Mouse (Mus musculus) brain, embryonic 14.5 days (tissue): ENCODE measurements at regions not wholly inside any gene's neighbourhood (a gene's known extent, or its start where the extent isn't known, plus 50 kb on each side); places are given as distances from the start of the nearest gene placed in this dataset.

Experiments used
- CTCF ChIP-seq: fragments of 200-500 bp; IDR thresholded peaks from 2 replicates; pipeline ENCODE4 v1.5.1; 2012; ENCODE audit warnings: inconsistent platforms, mild to moderate bottlenecking, moderate library complexity, borderline replicate concordance; ENCODE audit not compliant: insufficient read depth, insufficient read length; ENCODE audit errors: extremely low read depth
- POLR2A ChIP-seq: fragments of 200-500 bp; IDR thresholded peaks from 2 replicates; pipeline ENCODE4 v1.6.1; 2012; ENCODE audit warnings: mild to moderate bottlenecking, inconsistent platforms, borderline replicate concordance; ENCODE audit not compliant: poor library complexity, insufficient read depth, insufficient read length, severe bottlenecking; ENCODE audit errors: extremely low read depth

DNA sequence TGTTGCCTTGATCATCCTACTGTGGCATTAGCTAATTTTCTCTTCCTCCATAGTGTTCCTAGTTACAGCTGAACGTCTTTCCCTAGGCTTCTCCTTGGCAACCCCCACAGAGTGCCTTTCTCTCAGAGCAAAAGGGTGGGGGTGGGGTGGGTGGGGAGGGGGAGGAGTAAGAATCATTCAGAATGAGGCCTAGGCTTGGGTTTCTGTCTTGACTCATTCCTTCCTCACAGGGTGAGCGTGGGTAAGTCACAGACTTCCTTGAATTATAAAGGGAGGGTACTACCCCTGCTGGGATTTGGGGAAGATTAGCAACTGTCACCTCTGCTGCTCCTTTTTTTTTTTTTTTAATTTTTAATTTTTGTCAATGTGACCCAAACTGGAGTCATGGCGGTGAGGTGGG lies 114.5 kb downstream of the Dhx35 start:
- no peak for TF ChIP-seq POLR2A
- TF ChIP-seq CTCF = no peak
